Mouse (Mus musculus) monocyte, adult 5-6 weeks (primary cell): Measurements from ENCODE around the gene Pax3. TPM values are rescaled to one million over a fixed set of nuclear protein-coding genes. Genes with fewer than 3 reads are reported as not detected.

Experiments
- ATAC-seq: fragments of 153-309, 156-312 bp; replicated peaks from 2 replicates; pipeline ENCODE4 v1.8.0; 2017; ENCODE audit warnings: mild to moderate bottlenecking; ENCODE audit not compliant: low TSS enrichment, insufficient number of reproducible peaks, severe bottlenecking, poor library complexity, low FRiP score
- total RNA-seq: library from RNA; stranded (forward); fragments of 200-1000, 200-491, 200-594 nt; gene quantifications from 3 replicates; pipeline ENCODE4 v1.2.3, GENCODE M21; 2017

The Pax3 gene
- total RNA-seq, 1 experiment from 2014 or later = not detected

DNA sequence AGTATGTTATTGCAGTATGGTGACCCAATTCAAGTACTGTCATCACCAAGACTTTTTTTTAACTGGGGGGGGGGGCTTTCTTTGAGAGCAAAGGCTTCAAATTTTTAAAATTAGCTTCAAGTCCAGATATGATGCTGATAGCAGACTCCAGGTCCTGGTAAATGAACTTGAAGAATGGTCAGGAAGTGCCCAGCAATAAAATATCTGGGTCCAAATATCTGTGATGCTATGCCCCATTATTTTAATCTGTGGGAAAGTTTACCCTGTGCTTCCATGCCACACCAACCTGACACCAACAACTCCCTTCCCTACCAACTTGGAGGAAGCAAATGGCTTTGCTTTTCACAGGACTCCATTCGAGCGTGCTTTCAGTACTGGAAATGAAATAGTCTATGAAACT is 8.6 kb downstream of the Pax3 start:
- no peak for ATAC-seq

DNA sequence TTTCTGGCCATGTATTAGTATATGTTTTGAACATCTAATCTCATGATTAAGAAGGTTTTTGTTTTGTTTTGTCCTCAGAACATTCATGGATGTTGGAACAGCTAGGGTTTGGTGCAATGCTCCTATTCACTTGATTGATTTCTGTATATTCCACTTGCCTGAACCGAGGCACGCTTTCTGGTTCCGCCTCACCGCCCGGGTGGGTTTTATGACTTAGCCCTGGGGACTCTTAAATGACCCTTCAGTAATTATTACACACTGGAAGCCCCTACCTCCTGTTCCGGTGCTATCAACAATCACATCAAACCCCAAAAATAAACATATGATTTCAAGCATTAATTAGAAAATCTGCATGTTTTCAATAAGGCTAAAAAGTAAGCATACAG is 9.2 kb downstream of the Pax3 start:
- ATAC-seq = no peak

DNA sequence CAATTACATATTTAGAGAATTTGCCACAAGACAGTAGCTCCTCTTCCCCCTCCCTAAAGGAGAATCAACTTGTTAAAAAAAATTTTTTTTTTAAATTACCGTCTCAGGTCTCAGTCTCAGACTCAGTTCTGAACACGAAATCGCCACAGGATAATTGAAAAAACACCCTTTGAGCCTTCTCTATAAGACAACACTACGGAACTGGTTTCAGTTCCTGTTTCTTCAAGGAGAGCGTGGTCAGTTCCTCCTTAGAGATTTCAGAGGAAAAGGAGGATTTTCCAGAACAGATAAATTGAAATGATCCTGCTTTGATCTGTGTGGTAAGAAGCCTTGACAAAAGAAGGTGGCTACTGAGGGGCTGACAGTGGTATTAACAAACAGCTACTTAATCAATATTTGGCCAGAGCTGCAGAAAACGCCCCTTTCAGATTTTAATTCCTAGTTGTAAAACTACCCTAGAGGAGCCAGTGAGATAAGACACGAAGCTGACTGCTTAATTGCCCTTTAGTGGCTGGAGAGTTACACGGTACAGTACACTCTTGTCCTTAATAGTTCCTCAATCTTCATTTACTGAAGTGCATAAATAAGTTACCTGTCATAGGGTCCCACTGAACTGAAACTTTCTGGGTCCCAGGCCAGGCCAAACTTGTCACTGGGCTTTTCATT is 9.7 kb downstream of the Pax3 start:
- no peak for ATAC-seq

DNA sequence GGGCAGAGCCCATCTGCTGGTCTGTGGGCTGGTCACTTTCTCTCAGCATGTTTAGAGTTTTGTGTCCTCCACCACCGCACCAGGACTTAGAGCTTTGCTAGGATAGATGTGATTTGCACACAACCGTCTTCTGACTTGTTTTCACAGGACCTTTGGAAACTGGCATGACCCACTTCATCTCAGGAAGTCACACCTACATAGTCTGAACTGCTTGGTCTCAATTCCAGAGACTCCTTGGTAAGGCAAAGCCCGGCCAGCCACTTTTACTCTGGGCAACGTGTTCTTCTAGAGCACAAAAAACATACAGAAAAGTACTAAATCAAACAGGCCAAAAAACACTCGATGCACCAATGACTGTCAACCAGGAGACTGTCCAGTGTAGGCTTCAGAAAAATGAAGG is 14.0 kb downstream of the Pax3 start:
- no peak for ATAC-seq

DNA sequence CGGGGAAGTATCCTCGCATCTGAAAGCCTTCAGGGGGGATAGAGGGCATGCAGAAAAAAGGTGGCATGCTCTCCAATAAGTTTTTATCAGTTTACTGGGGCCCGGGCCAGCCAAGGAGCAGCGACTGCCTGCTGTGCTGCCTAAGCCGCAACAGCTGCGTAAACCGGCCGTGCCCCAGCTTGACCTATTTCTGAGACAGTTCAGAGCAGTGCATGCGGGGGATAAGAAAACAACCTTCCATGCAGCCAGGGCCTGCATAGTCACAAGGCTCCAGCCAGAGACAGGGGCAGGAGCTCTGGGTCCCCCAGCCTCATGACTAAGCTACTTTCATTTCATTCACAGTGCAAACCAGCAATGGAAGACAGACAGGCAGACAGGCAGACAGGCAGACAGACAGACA is 15.1 kb downstream of the Pax3 start:
- no peak for ATAC-seq

DNA sequence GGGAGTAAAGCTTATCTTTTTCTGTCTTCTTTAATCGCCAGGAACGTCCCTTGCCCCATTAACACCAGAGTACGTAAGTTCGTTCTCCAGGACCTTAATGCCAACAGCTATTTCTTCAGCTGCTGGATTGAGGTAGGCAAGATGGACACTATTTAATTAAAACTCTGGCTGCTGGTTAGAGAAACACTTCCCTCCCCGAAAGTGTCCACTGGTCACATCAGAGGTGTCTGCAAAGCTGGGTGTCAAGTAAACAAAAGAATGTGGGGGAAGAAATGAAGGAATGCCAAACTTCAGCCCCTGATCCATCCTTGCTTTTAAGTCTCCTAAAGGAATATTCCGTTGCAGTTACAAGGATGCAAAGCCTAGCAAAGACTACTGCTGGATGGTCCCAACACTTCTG is 24.6 kb downstream of the Pax3 start:
- no peak for ATAC-seq

DNA sequence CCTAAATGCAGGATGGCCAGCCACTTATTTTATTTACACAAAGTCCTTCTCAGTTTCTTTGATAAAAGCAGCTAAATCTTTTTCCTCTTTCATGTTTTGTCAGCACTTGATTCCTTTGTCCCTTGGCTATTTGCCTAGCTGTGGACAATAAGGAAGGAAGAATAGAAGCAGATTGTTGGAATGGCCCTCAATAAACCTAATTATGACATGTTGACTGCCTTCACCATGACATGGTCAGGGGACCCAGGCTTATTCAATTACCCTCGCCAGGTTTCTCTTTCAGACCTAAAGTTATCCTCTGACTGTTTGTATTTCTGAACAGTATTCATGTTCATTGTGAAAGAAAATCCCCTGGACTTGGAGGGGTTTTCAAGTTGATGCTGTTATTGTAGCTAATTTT is 25.3 kb downstream of the Pax3 start:
- ATAC-seq = no peak

DNA sequence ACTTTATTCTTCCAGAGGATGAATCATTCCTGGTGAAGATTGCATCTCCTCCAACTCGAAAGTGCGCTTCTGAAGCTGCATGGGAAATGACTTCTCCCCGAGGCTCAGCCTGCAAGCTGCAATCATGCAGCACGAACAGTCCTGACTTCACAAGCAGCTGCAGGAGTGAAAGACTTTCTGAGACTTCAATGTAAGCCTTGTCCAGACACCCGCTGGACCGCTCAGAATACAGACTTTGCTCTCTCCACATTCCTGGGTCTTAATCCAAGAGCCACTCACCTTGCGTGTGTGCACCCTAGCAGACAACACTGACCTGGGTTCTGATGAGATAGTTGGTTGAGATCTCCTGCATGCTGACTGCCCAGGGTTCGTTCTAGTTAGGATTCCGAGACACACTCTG is 26.2 kb downstream of the Pax3 start:
- ATAC-seq = no peak

DNA sequence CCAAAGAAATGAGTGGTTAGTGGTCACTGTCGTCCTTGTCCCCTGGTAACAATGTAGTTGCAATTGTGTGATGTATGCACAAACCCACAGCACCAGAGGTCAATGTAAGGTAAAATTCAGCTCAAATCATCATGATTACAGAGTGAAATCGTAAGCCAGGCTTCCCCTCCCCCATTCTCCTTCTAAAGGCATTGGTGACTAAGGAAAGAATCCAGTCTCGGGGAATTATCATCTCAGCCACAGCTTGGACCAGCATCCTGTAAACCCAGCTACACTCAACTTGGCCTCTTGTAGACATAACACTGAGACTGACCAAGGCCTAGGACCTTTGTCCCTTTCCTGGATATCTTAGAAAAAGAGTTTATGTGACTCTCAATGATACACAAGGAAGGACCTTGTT is 28.1 kb downstream of the Pax3 start:
- ATAC-seq = no peak

DNA sequence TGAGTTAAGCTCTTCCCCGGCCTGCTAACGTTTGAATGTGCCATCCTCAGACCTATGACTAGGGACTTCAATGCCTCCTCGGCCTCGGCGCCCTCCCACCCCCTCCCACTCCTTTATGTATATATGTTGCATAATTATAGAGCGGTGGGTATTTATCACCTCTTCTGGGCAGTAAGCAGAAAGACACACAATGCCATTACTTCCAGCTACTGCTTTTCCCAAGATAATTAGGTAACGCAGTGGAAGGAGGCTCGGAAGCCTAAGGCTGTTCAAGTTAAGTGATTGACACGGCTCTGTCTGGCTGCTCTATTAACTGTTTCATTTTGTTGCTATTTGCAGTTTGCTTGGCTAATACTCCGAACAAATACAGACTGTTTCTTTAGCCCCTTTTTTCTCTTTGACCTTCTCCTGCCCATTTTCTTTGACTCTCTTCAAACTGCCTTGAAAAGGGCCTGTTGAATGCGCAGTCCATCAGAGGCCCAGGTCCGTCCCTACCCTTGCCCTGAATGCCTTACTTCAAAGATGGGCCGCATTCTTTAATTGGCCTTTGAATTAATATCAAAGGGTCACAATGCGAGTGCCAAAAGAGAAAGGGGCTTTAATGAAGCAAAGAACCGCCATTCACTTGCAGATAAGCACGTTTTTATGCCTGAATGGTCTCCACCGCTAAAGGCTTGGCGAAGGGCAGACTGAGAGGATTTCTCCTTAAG is 29.2 kb downstream of the Pax3 start:
- ATAC-seq = no peak

DNA sequence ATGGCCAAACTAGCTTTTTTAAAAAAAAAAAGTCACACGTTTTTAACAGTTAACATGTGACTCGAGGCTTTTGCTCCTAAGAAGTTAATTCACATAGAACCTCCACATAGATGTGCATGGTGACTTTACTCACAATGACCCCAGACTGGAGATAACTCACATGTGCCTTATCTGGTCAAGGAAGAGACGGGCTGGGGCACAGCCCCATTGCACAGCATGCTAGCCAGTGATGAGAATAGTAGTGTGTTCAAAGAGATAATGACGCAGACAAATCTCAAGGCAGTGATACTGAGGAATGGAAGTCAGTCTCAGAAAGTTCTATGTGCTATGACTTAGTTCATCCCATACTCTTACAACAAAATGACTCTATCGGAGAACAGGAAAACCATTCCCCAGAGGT is 35.2 kb downstream of the Pax3 start:
- ATAC-seq = no peak

DNA sequence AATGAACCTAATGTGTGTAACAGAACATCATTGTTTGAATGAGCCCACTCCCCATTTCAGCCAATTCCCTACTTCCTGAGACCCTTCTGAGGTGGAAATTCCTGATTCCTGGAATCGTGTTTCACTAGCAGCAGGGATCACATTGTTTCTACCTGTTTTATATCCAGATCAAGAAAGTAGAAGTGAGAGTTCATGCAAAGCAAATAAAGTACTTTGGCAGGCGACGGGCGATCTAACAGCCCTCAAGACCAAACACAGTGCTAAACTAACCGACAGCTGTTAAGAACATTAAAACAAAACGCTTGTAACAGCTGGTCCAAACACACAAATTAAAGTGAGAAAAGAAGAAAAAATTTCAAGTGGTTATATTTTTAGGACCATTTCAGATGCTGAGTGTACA is 39.0 kb downstream of the Pax3 start:
- no peak for ATAC-seq

DNA sequence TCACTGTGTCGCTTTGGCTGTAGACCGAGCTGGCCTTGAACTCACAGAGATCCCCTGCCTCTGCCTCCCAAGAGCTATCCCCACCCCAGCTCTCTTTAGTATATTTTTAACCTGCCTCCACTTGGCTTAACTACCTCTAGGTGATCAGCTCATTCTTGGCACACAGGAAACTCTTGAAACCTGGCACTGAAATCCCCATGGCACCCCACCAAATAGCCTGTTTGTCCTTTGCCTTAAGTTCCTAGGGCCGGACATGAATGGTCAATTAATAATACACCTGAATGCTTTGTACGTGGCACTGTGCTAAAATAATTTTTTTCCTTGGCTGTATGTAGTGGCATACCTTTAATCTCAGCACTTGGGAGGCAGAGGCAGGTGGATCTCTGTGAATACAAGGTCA is 41.1 kb downstream of the Pax3 start:
- no peak for ATAC-seq

DNA sequence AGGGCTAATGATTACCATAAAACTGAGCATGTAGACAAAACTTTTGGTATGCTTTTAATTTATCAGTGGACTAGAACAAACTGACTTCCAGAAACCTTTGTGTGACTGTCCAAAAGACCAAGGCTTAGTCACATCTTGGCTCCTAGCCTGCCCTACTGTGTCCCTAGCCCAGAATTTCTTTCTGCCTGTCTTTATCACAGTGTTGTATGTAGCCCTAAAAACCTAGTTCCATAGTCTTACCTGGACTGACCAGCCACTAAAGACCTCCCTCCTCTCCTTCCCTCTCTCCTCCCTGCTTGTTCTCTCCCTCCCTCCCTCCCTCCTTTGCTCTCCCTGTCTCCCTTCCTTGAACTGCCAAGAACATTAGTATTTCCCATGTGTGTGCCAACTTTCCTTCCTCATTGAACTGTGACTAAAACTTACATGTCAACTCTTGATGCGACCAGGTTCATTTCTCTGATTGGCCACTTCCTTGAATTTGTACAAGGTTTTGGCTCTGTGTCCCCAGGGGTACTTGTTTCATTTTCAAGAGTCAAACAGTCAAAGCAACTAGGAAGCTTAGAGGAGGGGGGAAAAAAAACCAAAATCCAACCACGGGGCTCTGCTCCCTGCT is 48.8 kb downstream of the Pax3 start:
- no peak for ATAC-seq

DNA sequence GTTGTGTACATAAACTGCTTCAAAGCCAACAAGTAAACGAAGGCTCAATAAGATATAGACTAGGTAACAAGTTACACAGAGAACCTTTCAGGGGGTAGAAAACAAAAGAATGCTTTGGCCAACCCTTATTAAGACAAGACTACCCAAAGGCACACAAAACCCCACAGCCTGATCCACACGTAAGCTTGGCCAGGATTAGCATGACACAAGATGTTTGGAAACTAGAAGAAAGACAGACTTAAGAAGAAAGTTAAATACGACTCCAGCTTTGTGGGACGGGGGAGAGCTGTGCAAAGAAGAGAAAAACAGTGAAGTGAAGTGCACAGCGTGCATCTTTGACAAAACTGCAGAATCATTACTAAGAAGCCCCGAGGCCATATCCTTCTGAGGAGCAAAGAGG is 53.5 kb downstream of the Pax3 start:
- ATAC-seq = no peak

DNA sequence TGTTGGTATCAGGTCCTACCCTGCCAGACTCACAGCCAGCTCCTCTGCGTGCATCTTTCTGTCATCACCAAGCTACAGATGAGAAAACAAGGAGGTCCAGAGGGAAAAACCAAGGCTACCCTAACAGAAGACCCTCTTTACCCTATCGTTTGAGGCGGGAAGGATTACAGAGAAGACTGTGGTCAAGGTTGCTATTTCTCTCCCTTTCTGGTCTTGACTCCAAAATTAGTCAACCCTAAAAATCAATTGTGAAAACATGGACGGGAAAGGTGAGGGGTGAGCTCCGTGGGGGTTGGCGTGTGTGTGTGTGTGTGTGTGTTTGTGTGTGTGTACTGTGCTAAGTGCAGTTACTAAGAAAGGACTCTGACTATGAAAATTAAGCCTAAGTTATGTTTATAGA is 54.0 kb downstream of the Pax3 start:
- ATAC-seq = no peak

DNA sequence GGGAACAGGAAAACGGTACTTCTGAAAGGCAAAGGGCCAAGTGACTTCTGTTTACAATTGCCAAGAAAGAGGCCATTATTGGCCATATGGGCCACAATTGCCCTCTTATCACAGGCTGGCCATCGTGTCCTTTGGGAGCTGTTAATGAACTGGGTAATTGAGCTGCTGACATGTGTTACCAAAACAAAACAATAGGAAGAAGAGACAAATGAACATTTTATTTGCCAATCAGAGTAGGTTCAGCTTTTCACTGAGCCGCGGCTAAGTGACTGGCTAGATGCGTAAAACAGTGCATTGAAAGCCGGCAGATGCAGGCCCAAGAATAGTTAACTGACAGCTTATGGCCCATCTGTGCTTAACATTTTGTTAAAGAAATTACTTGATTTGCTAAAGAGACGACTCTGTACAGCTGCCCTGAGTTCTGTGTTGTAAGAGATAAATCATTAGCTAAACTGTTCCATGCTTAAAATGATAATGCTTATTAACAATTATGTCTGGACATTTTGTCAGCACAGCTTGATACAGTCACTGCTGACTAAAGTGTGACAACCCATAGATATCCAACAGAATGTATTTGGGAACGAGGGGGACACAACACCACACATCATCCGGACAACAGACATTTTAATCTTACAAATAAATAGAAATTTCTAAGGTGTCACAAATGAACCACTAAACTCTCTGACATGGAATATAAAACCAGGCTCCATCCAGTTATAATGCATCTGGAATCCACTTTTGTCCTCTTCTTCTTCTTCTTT is 55.0 kb downstream of the Pax3 start:
- ATAC-seq = no peak

DNA sequence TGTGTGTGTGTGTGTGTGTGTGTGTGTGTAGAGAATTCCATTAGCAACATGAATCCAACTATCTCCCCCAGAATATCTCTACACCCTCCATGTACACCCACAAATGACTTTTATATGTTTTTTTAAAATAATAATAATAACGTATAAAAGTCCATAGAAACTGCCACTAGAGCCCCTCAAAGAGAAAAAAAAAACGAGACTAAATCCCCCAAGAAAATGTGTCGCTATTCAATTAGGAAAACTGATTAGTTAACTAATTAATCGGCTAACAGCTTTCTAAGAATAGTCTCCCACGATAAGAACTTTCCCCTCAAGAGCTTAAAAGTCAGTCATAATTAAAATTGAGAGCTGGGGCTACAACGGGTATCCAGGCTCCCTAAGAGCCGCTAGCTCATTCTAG is 55.6 kb downstream of the Pax3 start:
- ATAC-seq = no peak

DNA sequence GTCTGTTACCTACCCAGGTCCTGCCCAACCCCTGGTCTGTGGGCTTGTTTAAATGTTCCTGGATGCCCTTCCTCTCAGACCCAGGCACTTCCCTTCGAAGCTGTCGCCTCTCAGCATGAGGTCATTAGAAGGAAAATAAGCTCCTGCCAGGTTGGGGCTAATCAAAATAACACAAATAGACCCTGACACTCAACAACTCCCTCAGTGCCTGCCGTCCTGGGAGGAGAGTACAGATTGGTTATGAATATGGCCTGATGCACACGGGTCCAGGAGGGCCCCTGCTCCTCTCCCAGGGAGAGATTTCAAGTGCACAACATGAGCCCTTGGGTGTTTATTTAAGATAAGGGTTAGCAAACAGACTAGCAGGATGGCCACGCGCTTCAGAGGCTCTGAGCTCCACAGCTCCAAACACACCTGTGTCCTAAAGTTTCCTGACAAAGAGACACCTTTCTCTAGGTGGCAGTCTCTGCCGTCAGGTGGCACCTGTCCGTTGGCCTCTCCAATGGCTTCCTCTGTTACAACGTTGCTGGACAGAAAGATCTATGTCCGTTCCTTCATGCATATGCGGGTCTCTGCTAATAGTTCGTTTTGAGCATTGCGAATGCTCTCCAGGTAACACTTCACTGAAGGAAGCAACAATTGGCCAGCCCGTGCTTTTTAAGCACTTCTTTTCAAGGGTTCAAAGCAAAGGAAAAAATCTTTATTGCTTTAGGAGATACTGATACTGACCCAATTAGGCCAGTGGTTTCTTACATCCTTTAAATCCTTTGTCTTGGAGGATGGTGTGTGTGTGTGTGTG is 56.2 kb downstream of the Pax3 start:
- ATAC-seq = no peak
